Mouse (Mus musculus): Measurements from ENCODE around the gene Adamts8.

The Adamts8 gene

GRCm38 (mm10) chr9:30942512-30943313 lies at the start of gene Adamts8:
Gene Adamts8, plus strand, starts transcription at chr9:30942562.
- DNase-seq (ENCODE audit: low read depth, low spot score): no peak

DNA sequence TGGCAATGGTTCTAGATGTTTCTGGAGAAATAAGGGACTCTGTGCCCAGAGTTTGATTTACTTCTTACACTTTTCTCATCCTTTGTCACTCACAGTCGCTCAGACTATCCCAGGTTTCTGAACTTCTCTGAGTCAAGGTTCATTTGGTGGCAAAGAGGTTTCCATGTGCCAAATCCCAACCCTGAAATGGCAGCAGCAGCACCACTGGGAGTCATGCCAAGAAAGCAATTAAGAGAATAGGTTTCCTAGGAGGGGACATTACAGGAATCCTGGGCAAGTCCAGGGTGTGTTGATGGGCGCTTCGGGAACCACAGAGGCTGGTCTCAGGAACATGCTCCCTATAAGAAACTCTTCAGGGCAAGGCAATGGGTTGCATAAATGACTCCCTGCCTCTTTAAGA lies 46.7 kb upstream of the Adamts8 start:
- DNase-seq (ENCODE audit: low read depth, low spot score): no peak

- no peak for DNase-seq (ENCODE audit: low read depth, low spot score)
Observed at GRCm38 (mm10) chr9:30896752-30897151, 45.6 kb upstream of the Adamts8 start.

DNA sequence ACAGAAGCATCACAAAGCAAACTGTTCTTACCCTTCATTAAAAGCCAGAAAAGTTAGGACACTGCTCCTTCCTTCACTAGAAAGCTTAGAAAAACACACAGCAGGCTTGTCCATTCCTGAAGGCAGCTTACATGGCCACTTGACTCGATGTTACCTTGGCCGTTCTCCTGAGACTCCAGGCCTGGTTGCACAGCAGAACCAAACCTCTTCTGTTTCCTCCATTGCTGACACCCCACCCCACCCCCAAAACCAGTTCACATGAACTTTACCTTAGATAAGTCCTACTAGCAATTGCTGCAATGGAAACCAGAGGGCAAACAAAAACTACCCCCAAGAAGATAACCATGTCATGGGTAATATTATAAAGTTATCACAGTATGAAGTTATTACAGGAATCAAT lies 45.2 kb upstream of the Adamts8 start:
- DNase-seq (ENCODE audit: low read depth, low spot score): no peak

GRCm38 (mm10) chr9:30902152-30902551 lies 40.2 kb upstream of the Adamts8 start:
- DNase-seq (ENCODE audit: low read depth, low spot score): no peak

GRCm38 (mm10) chr9:30902641-30903040 lies 39.7 kb upstream of the Adamts8 start:
- DNase-seq (ENCODE audit: low read depth, low spot score): no peak

GRCm38 (mm10) chr9:30903266-30903665 lies 39.1 kb upstream of the Adamts8 start:
- no peak for DNase-seq (ENCODE audit: low read depth, low spot score)

DNA sequence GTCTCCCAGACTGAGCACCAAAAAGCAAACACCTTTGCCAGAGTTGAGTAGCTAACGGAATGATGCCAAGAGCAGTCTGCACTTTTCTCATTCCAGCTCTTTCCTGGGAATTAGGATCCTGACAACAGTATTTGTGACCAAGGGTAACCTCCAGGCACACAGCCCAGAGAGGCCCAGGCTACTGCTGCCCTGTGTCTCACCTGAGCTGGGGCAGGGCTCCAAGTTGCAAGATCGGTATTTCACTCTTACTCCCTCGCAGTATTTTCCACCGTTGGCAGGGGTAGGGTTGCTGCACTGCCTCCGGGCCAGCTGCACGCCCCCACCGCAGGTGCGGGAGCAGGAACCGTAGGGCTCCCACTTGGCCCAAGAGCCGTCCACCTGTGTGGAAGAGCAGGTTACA lies 36.5 kb upstream of the Adamts8 start:
- no peak for DNase-seq (ENCODE audit: low read depth, low spot score)

GRCm38 (mm10) chr9:30906426-30906825 lies 35.9 kb upstream of the Adamts8 start:
- DNase-seq (ENCODE audit: low read depth, low spot score): no peak

DNA sequence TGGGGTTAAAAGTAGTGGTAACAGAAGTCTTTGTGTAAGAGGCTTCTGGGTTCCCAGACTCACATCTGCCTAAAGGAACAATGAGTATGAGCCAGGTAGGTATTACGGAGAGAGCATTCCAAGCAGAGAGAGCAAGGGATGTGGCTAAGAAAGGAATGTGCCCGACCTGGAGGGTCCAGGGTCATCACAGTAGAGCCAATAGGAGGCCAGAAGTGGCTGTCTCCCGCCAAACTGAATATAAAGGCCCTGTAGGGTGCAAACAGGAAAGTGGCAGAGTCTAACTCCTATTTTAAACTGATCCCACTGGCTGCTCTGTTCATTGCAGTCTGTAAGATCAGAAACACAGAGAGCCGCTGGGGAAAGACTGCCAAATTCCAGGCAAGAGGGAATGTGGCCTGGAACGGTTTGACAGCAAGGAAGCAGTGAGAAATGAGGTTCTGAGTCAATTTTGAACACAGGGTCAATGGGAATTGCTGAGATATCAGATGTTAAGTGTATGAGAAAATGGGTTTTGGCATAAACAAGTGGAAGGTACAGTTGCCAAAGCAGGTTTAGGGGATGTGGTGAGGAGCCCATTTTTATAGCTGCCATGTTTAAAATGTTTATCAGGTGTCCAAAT lies 34.6 kb upstream of the Adamts8 start:
- DNase-seq (ENCODE audit: low read depth, low spot score): no peak

GRCm38 (mm10) chr9:30908296-30908690 lies 34.1 kb upstream of the Adamts8 start:
- DNase-seq (ENCODE audit: low read depth, low spot score): no peak

- no peak for DNase-seq (ENCODE audit: low read depth, low spot score)
Observed at GRCm38 (mm10) chr9:30908973-30909372, 33.4 kb upstream of the Adamts8 start.

DNA sequence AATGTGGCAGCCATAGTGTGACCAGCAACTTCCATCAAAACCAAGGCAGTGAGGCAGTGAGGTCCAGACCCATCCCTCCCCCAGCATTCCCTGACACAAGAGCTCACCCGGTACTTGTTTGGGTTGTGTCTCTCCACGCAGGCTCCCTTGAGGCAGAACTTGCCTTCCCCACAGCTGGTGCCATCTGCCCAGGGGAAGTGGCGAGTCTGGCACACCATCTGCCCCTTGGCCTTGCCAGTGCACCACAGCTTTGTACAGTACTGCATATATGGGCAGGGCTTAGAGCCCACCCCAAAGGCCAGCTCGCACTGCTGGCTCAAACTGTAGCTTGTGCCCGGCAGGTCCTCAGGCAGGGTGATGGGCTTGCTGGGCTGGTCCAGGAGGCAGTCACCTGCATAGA lies 31.9 kb upstream of the Adamts8 start:
- no peak for DNase-seq (ENCODE audit: low read depth, low spot score)

- DNase-seq (ENCODE audit: low read depth, low spot score): no peak
Observed at GRCm38 (mm10) chr9:30912161-30912560, 30.2 kb upstream of the Adamts8 start.

- DNase-seq (ENCODE audit: low read depth, low spot score): no peak
Observed at GRCm38 (mm10) chr9:30913429-30913828, 28.9 kb upstream of the Adamts8 start.

- DNase-seq (ENCODE audit: low read depth, low spot score): no peak
Observed at GRCm38 (mm10) chr9:30914241-30914640, 28.1 kb upstream of the Adamts8 start.

GRCm38 (mm10) chr9:30916266-30916968 lies 25.9 kb upstream of the Adamts8 start:
- no peak for DNase-seq (ENCODE audit: low read depth, low spot score)

DNA sequence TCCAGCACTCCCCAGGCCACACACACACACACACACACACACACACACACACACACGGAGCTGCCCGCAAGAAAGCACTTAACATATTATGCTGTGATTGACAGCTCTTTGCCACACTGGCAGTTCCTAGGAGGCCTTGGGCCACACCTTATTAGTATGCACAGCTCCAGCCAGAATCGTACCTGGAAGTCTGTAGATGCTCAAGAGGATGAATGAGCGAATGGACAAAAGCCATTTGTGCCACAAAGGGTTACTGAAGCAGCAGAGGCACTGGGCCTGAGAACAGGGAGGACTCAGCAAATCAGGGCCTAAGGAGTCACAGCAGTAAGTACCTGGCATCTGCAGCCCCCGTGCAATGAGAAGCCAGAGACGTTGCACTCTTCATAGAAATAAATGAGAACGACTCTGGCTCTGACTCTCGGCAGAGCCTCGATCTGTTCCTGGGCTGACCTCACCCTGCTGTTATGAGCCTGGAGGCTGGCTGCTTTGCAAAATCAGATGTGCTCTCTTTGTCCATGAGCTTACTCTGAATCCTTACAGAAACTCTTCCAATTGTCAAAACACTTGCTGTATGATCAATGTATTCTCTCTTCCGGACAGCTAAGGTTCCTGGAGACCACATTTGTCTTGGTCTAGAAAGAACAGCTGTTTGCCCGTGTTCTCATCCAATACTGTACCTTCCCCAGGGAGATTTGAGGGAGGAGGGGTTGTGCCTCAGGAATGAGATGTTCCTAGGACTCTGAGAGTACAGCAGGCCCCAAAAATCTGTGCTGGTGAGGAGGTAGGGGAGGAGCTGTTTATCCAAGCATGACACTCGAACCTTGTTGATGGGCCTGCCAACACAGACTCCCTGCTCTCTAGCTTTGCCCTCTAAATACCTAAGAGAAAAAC lies 23.7 kb upstream of the Adamts8 start:
- DNase-seq (ENCODE audit: low read depth, low spot score): no peak

- no peak for DNase-seq (ENCODE audit: low read depth, low spot score)
Observed at GRCm38 (mm10) chr9:30919686-30920085, 22.7 kb upstream of the Adamts8 start.

GRCm38 (mm10) chr9:30920736-30921135 lies 21.6 kb upstream of the Adamts8 start:
- DNase-seq (ENCODE audit: low read depth, low spot score): no peak

DNA sequence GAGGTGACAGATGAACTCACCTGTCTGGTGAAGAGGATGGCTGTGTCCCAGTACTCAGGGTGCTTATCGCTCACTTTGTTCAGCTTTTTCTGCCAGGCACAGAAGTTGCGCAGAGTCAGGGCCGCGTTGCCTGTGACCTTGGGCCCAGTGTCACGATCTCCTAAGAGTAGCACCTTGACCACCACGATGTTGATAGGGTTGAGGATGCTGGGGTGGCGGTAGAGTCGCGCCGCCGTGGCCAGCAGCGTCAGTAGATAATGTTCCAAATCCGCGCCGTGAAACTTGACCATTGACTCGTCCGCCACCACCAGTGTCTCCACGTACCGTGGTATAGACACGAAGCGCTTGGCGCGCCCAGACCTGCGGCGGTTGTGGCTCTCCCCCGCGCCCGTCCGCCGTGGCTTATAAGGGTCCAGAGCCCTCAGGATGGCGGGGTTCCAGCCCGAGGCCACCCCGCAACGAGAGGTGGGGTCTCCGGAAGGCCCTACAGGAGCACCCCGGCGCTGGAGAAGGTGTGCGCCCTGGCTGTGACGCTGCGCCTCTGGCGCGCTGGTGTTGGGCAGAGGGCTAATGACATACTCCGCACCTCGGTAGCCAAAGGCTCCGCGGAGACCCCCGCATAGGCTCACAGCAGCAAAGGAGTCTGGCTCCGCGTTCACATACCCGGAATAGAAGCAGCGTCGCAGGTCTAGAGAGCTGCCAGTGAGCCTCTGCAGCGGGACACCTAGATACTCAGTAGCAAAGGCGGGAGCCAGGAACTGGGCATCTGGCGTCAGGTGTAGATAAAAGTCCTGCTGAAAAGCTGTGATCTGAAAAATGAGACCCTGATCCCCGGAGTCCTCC lies 20.9 kb upstream of the Adamts8 start:
- DNase-seq (ENCODE audit: low read depth, low spot score): no peak
